In genomic region chr3:103020943-103021638, GRCm38 (mm10) we compare ENCODE assay signal across 8 mouse cellular contexts. TPM values are rescaled to one million over a fixed set of nuclear protein-coding genes. Genes with fewer than 3 reads are reported as not detected.
DNase-seq lines count a peak whose midpoint lies in the region; ATAC-seq lines count a peak whose summit lies in the region.

No protein-coding gene starts in this region.

- peak overlapping the region; percentile 70 for H3K4me3 ChIP-seq in hindbrain, embryonic 15.5 days

- no peaks in the 10 kb centered on the region for H3K9me3 ChIP-seq in hindbrain, embryonic 15.5 days

- H3K4me1 ChIP-seq in hindbrain, embryonic 15.5 days (replicated peaks) = peaks cover 26% of the 10 kb centered on the region

- no peaks in the 10 kb centered on the region for H3K36me3 ChIP-seq in hindbrain, embryonic 15.5 days

- DNase-seq in ZHBTc4 (ENCODE audit: low read depth, low spot score) = peak; percentile 96
- DNase-seq in cerebellum, postnatal 4 days (ENCODE audit: low spot score in 2 of 2) = peak; percentile 70 to 85
- DNase-seq in gastrocnemius, adult 18-20 months (ENCODE audit: low spot score) = peak; percentile 91
- DNase-seq in left cerebral cortex, adult 11 months (ENCODE audit: low spot score) = peak; percentile 74
- DNase-seq in lung, postnatal 36 days = peak; percentile 93
- DNase-seq in retina, postnatal 1 day = peak; percentile 95
- DNase-seq in urinary bladder, adult 18-20 months (ENCODE audit: low spot score in 2 of 2) = peak; percentile 82

- ATAC-seq in hindbrain, embryonic 15.5 days (ENCODE audit: low FRiP score, low read depth) = peak; percentile 95

- peak overlapping the region; percentile 65 for H3K4me2 ChIP-seq in hindbrain, embryonic 15.5 days

- H3K27me3 ChIP-seq in hindbrain, embryonic 15.5 days = no peaks in the 10 kb centered on the region

- peak overlapping the region; percentile 95 for H3K9ac ChIP-seq in hindbrain, embryonic 15.5 days

- WGBS in hindbrain, embryonic 15.5 days = under 1% methylated on average over 36 of the region's 37 CpGs

- H3K27ac ChIP-seq in hindbrain, embryonic 15.5 days (replicated peaks) = peak overlapping the region; percentile 97

RNA-seq across cellular contexts. Expression of gene Csde1, which starts 0.9 kb away (rescaled TPM):
- total RNA-seq in gastrocnemius, adult 18-20 months (2021) = 1,000 to 10,000 TPM; 1,048 to 1,145 TPM
- polyA plus RNA-seq in hindbrain, embryonic 15.5 days (2015; fragmentation: Nextera tagmentation; extraction: Ambion mirVana) = 314 and 316 TPM in 2 replicates

RNA-seq across cellular contexts. Expression of gene Sike1, which starts 25.6 kb away (rescaled TPM):
- total RNA-seq in gastrocnemius, adult 18-20 months (2021) = 10 to 100 TPM; 33.8 to 34.3 TPM
- polyA plus RNA-seq in hindbrain, embryonic 15.5 days (2015; fragmentation: Nextera tagmentation; extraction: Ambion mirVana) = 57.8 and 61.7 TPM in 2 replicates

RNA-seq across cellular contexts. Expression of gene Nras, which starts 37.0 kb away (rescaled TPM):
- total RNA-seq in gastrocnemius, adult 18-20 months (2021) = 10 to 100 TPM; 39.2 to 42.9 TPM
- polyA plus RNA-seq in hindbrain, embryonic 15.5 days (2015; fragmentation: Nextera tagmentation; extraction: Ambion mirVana) = 91.3 and 94.6 TPM in 2 replicates

RNA-seq across cellular contexts. Expression of gene Ampd1, which starts 52.7 kb away (rescaled TPM):
- total RNA-seq in gastrocnemius, adult 18-20 months (2021) = 1,000 to 10,000 TPM; 1,310 to 1,477 TPM
- not detected in 2 replicates for polyA plus RNA-seq in hindbrain, embryonic 15.5 days (2015; fragmentation: Nextera tagmentation; extraction: Ambion mirVana)

RNA-seq across cellular contexts. Expression of gene Nr1h5, which starts 57.2 kb away (rescaled TPM):
- total RNA-seq in gastrocnemius, adult 18-20 months (2021) = not detected
- not detected in 2 replicates for polyA plus RNA-seq in hindbrain, embryonic 15.5 days (2015; fragmentation: Nextera tagmentation; extraction: Ambion mirVana)

Comparison
In these comparisons a context has a peak if more than half of its experiments do, and no peak if none do; other contexts are left out.
1. Peak in every context shown above with its lines: DNase-seq, ATAC-seq, H3K4me3 ChIP-seq and H3K27ac ChIP-seq.